Mouse (Mus musculus) forebrain, embryonic 13.5 days (tissue): ENCODE data around the gene Psmb1. TPM values are rescaled to one million over a fixed set of nuclear protein-coding genes. Genes with fewer than 3 reads are reported as not detected.

Experiments used
- ATAC-seq: fragments of 200-750 bp; cut with Nextera tagmentation; 2 replicates; pipeline ENCODE4 v1.8.0; 2017
- H3K27ac ChIP-seq: fragments of 300-500 bp; sonication (generic); 2 replicates; pipeline ENCODE4 v1.5.1; 2015; ENCODE audit warnings: inconsistent platforms, mild to moderate bottlenecking, moderate library complexity
- H3K27me3 ChIP-seq: fragments of 300-500 bp; sonication (generic); 2 replicates; pipeline ENCODE4 v1.6.1; 2015; ENCODE audit warnings: mild to moderate bottlenecking, inconsistent platforms
- H3K36me3 ChIP-seq: fragments of 300-500 bp; sonication (generic); 2 replicates; pipeline ENCODE4 v1.6.1; 2015; ENCODE audit warnings: mild to moderate bottlenecking, inconsistent platforms; ENCODE audit not compliant: poor library complexity, severe bottlenecking
- H3K4me1 ChIP-seq: fragments of 300-500 bp; sonication (generic); 2 replicates; pipeline ENCODE4 v1.6.1; 2015; ENCODE audit warnings: inconsistent platforms
- H3K4me2 ChIP-seq: fragments of 300-500 bp; sonication (generic); 2 replicates; pipeline ENCODE4 v1.6.1; 2015; ENCODE audit warnings: inconsistent platforms, mild to moderate bottlenecking, moderate library complexity
- H3K4me3 ChIP-seq: fragments of 300-500 bp; sonication (generic); 2 replicates; pipeline ENCODE4 v1.5.1; 2015; ENCODE audit warnings: mild to moderate bottlenecking, inconsistent platforms
- H3K9ac ChIP-seq: fragments of 300-500 bp; sonication (generic); 2 replicates; pipeline ENCODE4 v1.6.1; 2015; ENCODE audit warnings: mild to moderate bottlenecking, inconsistent platforms
- H3K9me3 ChIP-seq: fragments of 300-500 bp; sonication (generic); replicated peaks from 2 replicates; pipeline ENCODE4 v1.6.1; 2016; ENCODE audit warnings: inconsistent platforms
- WGBS: fragments of 180-500 bp; shearing (Covaris S2); methylation state at CpG from one replicate; pipeline ENCODE4 v1.1.7; 2015; 5-methylcytosine and 5-hydroxymethylcytosine counted together
- polyA plus RNA-seq: library from polyadenylated mRNA; unstranded; fragments of >200 nt; fragmentation: Nextera tagmentation; extraction: Ambion mirVana; gene quantifications from 2 replicates; pipeline ENCODE4 v1.2.1, GENCODE M21; 2015

Psmb1 gene
- polyA plus RNA-seq, 1 experiment from 2014 or later, result 285 TPM

GRCm38 (mm10) chr17:15526304-15526703 is 26.8 kb upstream of the Psmb1 start:
- H3K4me2 ChIP-seq, result peak overlapping the region; percentile 81
- H3K9me3 ChIP-seq, result no peaks in the 10 kb centered on the region
- H3K36me3 ChIP-seq, result peaks cover 33% of the 10 kb centered on the region
- H3K27me3 ChIP-seq, result no peaks in the 10 kb centered on the region
- WGBS, result 11% methylated on average over 10 of the region's 10 CpGs
- H3K4me1 ChIP-seq, result peaks cover 18% of the 10 kb centered on the region
- peak overlapping the region; percentile 85 for H3K9ac ChIP-seq
- H3K4me3 ChIP-seq, result peak overlapping the region; percentile 77
- no peak overlapping the region for H3K27ac ChIP-seq
- no peak for ATAC-seq

GRCm38 (mm10) chr17:15518766-15519165 is 19.2 kb upstream of the Psmb1 start:
- no peaks in the 10 kb centered on the region for H3K4me1 ChIP-seq
- H3K4me3 ChIP-seq, result no peak overlapping the region
- H3K4me2 ChIP-seq, result no peak overlapping the region
- 90% methylated on average over 1 of the region's 1 CpGs for WGBS
- H3K36me3 ChIP-seq, result peaks cover 92% of the 10 kb centered on the region
- no peak for ATAC-seq
- H3K27ac ChIP-seq, result no peak overlapping the region
- H3K9me3 ChIP-seq, result no peaks in the 10 kb centered on the region
- no peak overlapping the region for H3K9ac ChIP-seq
- no peaks in the 10 kb centered on the region for H3K27me3 ChIP-seq

- H3K27ac ChIP-seq, result no peak overlapping the region
- peaks cover 97% of the 10 kb centered on the region for H3K36me3 ChIP-seq
- no peak overlapping the region for H3K4me2 ChIP-seq
- no peak for ATAC-seq
- H3K4me1 ChIP-seq, result no peaks in the 10 kb centered on the region
- WGBS, result 95% methylated on average over 5 of the region's 5 CpGs
- no peaks in the 10 kb centered on the region for H3K9me3 ChIP-seq
- H3K27me3 ChIP-seq, result no peaks in the 10 kb centered on the region
- H3K4me3 ChIP-seq, result no peak overlapping the region
- H3K9ac ChIP-seq, result no peak overlapping the region
These were observed 18.6 kb upstream of the Psmb1 start for GRCm38 (mm10) chr17:15518186-15518585.

GRCm38 (mm10) chr17:15517776-15518175 is 18.2 kb upstream of the Psmb1 start:
- Histone ChIP-seq H3K4me3 (no peak overlapping the region), H3K27ac (no peak overlapping the region), H3K9ac (no peak overlapping the region), H3K27me3 (no peaks in the 10 kb centered on the region), H3K9me3 (no peaks in the 10 kb centered on the region), H3K36me3 (peaks cover 95% of the 10 kb centered on the region), H3K4me1 (no peaks in the 10 kb centered on the region), H3K4me2 (no peak overlapping the region)
- ATAC-seq, result no peak
- WGBS, result 75% methylated on average over 5 of the region's 5 CpGs

- H3K27ac ChIP-seq, result no peak overlapping the region
- no peak overlapping the region for H3K4me2 ChIP-seq
- 61% methylated on average over 2 of the region's 2 CpGs for WGBS
- H3K9me3 ChIP-seq, result no peaks in the 10 kb centered on the region
- no peak overlapping the region for H3K4me3 ChIP-seq
- no peaks in the 10 kb centered on the region for H3K4me1 ChIP-seq
- no peak for ATAC-seq
- H3K36me3 ChIP-seq, result peaks cover 95% of the 10 kb centered on the region
- H3K27me3 ChIP-seq, result no peaks in the 10 kb centered on the region
- H3K9ac ChIP-seq, result no peak overlapping the region
These were observed 11.1 kb upstream of the Psmb1 start for GRCm38 (mm10) chr17:15510694-15511093.

GRCm38 (mm10) chr17:15498753-15499113 is 818 bp downstream of the Psmb1 start:
- Histone ChIP-seq H3K27me3 (no peaks in the 10 kb centered on the region), H3K36me3 (peaks cover 18% of the 10 kb centered on the region), H3K4me3 (peak overlapping the region; percentile 92), H3K9ac (peak overlapping the region; percentile 84), H3K9me3 (no peaks in the 10 kb centered on the region), H3K4me1 (peaks cover 48% of the 10 kb centered on the region), H3K27ac (peak overlapping the region; percentile 94; the same call in 1 of the 2 replicates), H3K4me2 (peak overlapping the region; percentile 91)
- no peak for ATAC-seq
- 49% methylated on average over 7 of the region's 7 CpGs for WGBS

GRCm38 (mm10) chr17:15497882-15498752 is 1.4 kb downstream of the Psmb1 start:
- H3K9me3 ChIP-seq, result no peaks in the 10 kb centered on the region
- H3K4me3 ChIP-seq, result peak overlapping the region; percentile 92
- H3K4me2 ChIP-seq, result peak overlapping the region; percentile 91
- peak overlapping the region; percentile 94 for H3K27ac ChIP-seq
- under 1% methylated on average over 50 of the region's 50 CpGs for WGBS
- H3K27me3 ChIP-seq, result no peaks in the 10 kb centered on the region
- H3K36me3 ChIP-seq, result peaks cover 22% of the 10 kb centered on the region
- H3K4me1 ChIP-seq, result peaks cover 48% of the 10 kb centered on the region
- H3K9ac ChIP-seq, result peak overlapping the region; percentile 84
- peak; percentile 95 for ATAC-seq

- no peak for ATAC-seq
- peaks cover 62% of the 10 kb centered on the region for H3K36me3 ChIP-seq
- no peak overlapping the region for H3K9ac ChIP-seq
- H3K4me2 ChIP-seq, result no peak overlapping the region
- H3K27ac ChIP-seq, result no peak overlapping the region
- peaks cover 10% of the 10 kb centered on the region for H3K4me1 ChIP-seq
- no peak overlapping the region for H3K4me3 ChIP-seq
- H3K27me3 ChIP-seq, result no peaks in the 10 kb centered on the region
- H3K9me3 ChIP-seq, result no peaks in the 10 kb centered on the region
- WGBS, result 94% methylated on average over 7 of the region's 7 CpGs
These were observed 9.0 kb downstream of the Psmb1 start for GRCm38 (mm10) chr17:15490542-15490941.

GRCm38 (mm10) chr17:15472671-15473070 is 26.9 kb downstream of the Psmb1 start:
- WGBS, result 91% methylated on average over 4 of the region's 4 CpGs
- Histone ChIP-seq H3K9me3 (no peaks in the 10 kb centered on the region), H3K36me3 (peaks cover 78% of the 10 kb centered on the region), H3K4me1 (no peaks in the 10 kb centered on the region), H3K27me3 (no peaks in the 10 kb centered on the region), H3K27ac (no peak overlapping the region), H3K4me2 (no peak overlapping the region), H3K9ac (no peak overlapping the region), H3K4me3 (no peak overlapping the region)
- no peak for ATAC-seq

- peak; percentile 79 for ATAC-seq
- H3K9me3 ChIP-seq, result no peaks in the 10 kb centered on the region
- WGBS, result 19% methylated on average over 5 of the region's 5 CpGs
- peaks cover 33% of the 10 kb centered on the region for H3K36me3 ChIP-seq
- no peaks in the 10 kb centered on the region for H3K27me3 ChIP-seq
- H3K27ac ChIP-seq, result no peak overlapping the region
- H3K9ac ChIP-seq, result no peak overlapping the region
- no peak overlapping the region for H3K4me3 ChIP-seq
- no peak overlapping the region for H3K4me2 ChIP-seq
- H3K4me1 ChIP-seq, result no peaks in the 10 kb centered on the region
These were observed 31.9 kb downstream of the Psmb1 start for GRCm38 (mm10) chr17:15467669-15468068.

- no peaks in the 10 kb centered on the region for H3K27me3 ChIP-seq
- WGBS, result 94% methylated on average over 6 of the region's 6 CpGs
These were observed 37.5 kb downstream of the Psmb1 start for GRCm38 (mm10) chr17:15461921-15462495.

GRCm38 (mm10) chr17:15459761-15460160 is 39.8 kb downstream of the Psmb1 start:
- Histone ChIP-seq H3K27me3 (no peaks in the 10 kb centered on the region), H3K9ac (no peak overlapping the region), H3K4me3 (no peak overlapping the region), H3K36me3 (peaks cover 6% of the 10 kb centered on the region; the same call in 1 of the 2 replicates), H3K4me1 (no peaks in the 10 kb centered on the region), H3K9me3 (no peaks in the 10 kb centered on the region), H3K4me2 (no peak overlapping the region), H3K27ac (no peak overlapping the region)
- no peak for ATAC-seq
- WGBS, result 82% methylated on average over 4 of the region's 4 CpGs

More at GRCm38 (mm10) chr17:15461921-15462495, 37.5 kb downstream of the Psmb1 start:
- no peak overlapping the region for H3K27ac ChIP-seq
- no peak for ATAC-seq
- no peak overlapping the region for H3K9ac ChIP-seq
- H3K4me1 ChIP-seq, result no peaks in the 10 kb centered on the region
- peaks cover 10% of the 10 kb centered on the region; the same call in 1 of the 2 replicates for H3K36me3 ChIP-seq
- no peak overlapping the region for H3K4me3 ChIP-seq
- no peaks in the 10 kb centered on the region for H3K9me3 ChIP-seq
- no peak overlapping the region for H3K4me2 ChIP-seq
